Mouse (Mus musculus) intestine, embryonic 15.5 days (tissue): ENCODE results near the gene Bri3. TPM values are rescaled to one million over a fixed set of nuclear protein-coding genes. Genes with fewer than 3 reads are reported as not detected.
A peak's percentile ranks its signal among the peaks of the same experiment; 100 is the strongest.

Experiments
- ATAC-seq: fragments of 200-750 bp; cut with Nextera tagmentation; 2 replicates; pipeline ENCODE4 v1.8.0; 2017; ENCODE audit warnings: moderate TSS enrichment, moderate library complexity
- H3K27ac ChIP-seq: fragments of 300-500 bp; sonication (generic); 2 replicates; pipeline ENCODE4 v1.5.1; 2015; ENCODE audit warnings: mild to moderate bottlenecking, inconsistent platforms
- H3K27me3 ChIP-seq: fragments of 300-500 bp; sonication (generic); replicated peaks from 2 replicates; pipeline ENCODE4 v1.6.1; 2015; ENCODE audit warnings: inconsistent platforms
- H3K36me3 ChIP-seq: fragments of 300-500 bp; sonication (generic); 2 replicates; pipeline ENCODE4 v1.6.1; 2015; ENCODE audit warnings: inconsistent platforms
- H3K4me1 ChIP-seq: fragments of 300-500 bp; sonication (generic); replicated peaks from 2 replicates; pipeline ENCODE4 v1.6.1; 2015; ENCODE audit warnings: inconsistent platforms
- H3K4me2 ChIP-seq: fragments of 300-500 bp; sonication (generic); replicated peaks from 2 replicates; pipeline ENCODE4 v1.6.1; 2015; ENCODE audit warnings: mild to moderate bottlenecking, inconsistent platforms
- H3K4me3 ChIP-seq: fragments of 300-500 bp; sonication (generic); replicated peaks from 2 replicates; pipeline ENCODE4 v1.5.1; 2015; ENCODE audit warnings: inconsistent platforms
- H3K9ac ChIP-seq: fragments of 300-500 bp; sonication (generic); 2 replicates; pipeline ENCODE4 v1.6.1; 2015; ENCODE audit warnings: inconsistent platforms
- H3K9me3 ChIP-seq: fragments of 300-500 bp; sonication (generic); 2 replicates; pipeline ENCODE4 v1.6.1; 2016; ENCODE audit warnings: inconsistent platforms
- WGBS: fragments of 180-500 bp; shearing (Covaris S2); methylation state at CpG from one replicate; pipeline ENCODE4 v1.1.7; 2015; 5-methylcytosine and 5-hydroxymethylcytosine counted together
- polyA plus RNA-seq: library from polyadenylated mRNA; unstranded; fragments of >200 nt; fragmentation: Nextera tagmentation; extraction: Ambion mirVana; gene quantifications from 2 replicates; pipeline ENCODE4 v1.2.1, GENCODE M21; 2015

Bri3 gene
- polyA plus RNA-seq, 1 experiment from 2014 or later: 133 TPM

- H3K4me3 ChIP-seq: no peak overlapping the region
- no peaks in the 10 kb centered on the region for H3K4me1 ChIP-seq
- no peaks in the 10 kb centered on the region for H3K9me3 ChIP-seq
- H3K27ac ChIP-seq: no peak overlapping the region
- WGBS: 94% methylated on average over 4 of the region's 4 CpGs
- no peaks in the 10 kb centered on the region for H3K27me3 ChIP-seq
- H3K4me2 ChIP-seq: no peak overlapping the region
- H3K9ac ChIP-seq: no peak overlapping the region
- ATAC-seq: no peak
- no peaks in the 10 kb centered on the region for H3K36me3 ChIP-seq
These were observed 135.2 kb downstream of the Bri3 start for GRCm38 (mm10) chr5:144379431-144379830.

GRCm38 (mm10) chr5:144380689-144381088, 136.5 kb downstream of the Bri3 start:
- Histone ChIP-seq H3K9ac (no peak overlapping the region), H3K9me3 (no peaks in the 10 kb centered on the region), H3K27ac (no peak overlapping the region), H3K27me3 (no peaks in the 10 kb centered on the region), H3K4me2 (no peak overlapping the region), H3K4me3 (no peak overlapping the region), H3K36me3 (no peaks in the 10 kb centered on the region), H3K4me1 (no peaks in the 10 kb centered on the region)
- 79% methylated on average over 7 of the region's 7 CpGs for WGBS
- ATAC-seq: peak; percentile 81

- Histone ChIP-seq H3K27me3 (no peaks in the 10 kb centered on the region), H3K4me3 (no peak overlapping the region), H3K36me3 (no peaks in the 10 kb centered on the region), H3K9ac (no peak overlapping the region), H3K9me3 (no peaks in the 10 kb centered on the region), H3K4me1 (no peaks in the 10 kb centered on the region), H3K4me2 (no peak overlapping the region), H3K27ac (no peak overlapping the region)
- ATAC-seq: no peak
- 82% methylated on average over 3 of the region's 3 CpGs for WGBS
These were observed 137.5 kb downstream of the Bri3 start for GRCm38 (mm10) chr5:144381782-144382181.

GRCm38 (mm10) chr5:144383936-144384335, 139.7 kb downstream of the Bri3 start:
- Histone ChIP-seq H3K4me1 (no peaks in the 10 kb centered on the region), H3K9ac (no peak overlapping the region), H3K27me3 (no peaks in the 10 kb centered on the region), H3K27ac (no peak overlapping the region), H3K4me2 (no peak overlapping the region), H3K9me3 (no peaks in the 10 kb centered on the region), H3K4me3 (no peak overlapping the region), H3K36me3 (no peaks in the 10 kb centered on the region)
- WGBS: 70% methylated on average over 3 of the region's 3 CpGs
- no peak for ATAC-seq

GRCm38 (mm10) chr5:144387851-144388250, 143.6 kb downstream of the Bri3 start:
- H3K36me3 ChIP-seq: no peaks in the 10 kb centered on the region
- no peak overlapping the region for H3K4me2 ChIP-seq
- 9% methylated on average over 6 of the region's 6 CpGs for WGBS
- H3K4me1 ChIP-seq: no peaks in the 10 kb centered on the region
- H3K4me3 ChIP-seq: no peak overlapping the region
- no peak overlapping the region for H3K9ac ChIP-seq
- no peaks in the 10 kb centered on the region for H3K9me3 ChIP-seq
- ATAC-seq: peak; percentile 67
- no peak overlapping the region for H3K27ac ChIP-seq
- H3K27me3 ChIP-seq: no peaks in the 10 kb centered on the region

GRCm38 (mm10) chr5:144394142-144394541, 149.9 kb downstream of the Bri3 start:
- H3K9ac ChIP-seq: no peak overlapping the region
- H3K27me3 ChIP-seq: no peaks in the 10 kb centered on the region
- no peak for ATAC-seq
- 85% methylated on average over 2 of the region's 2 CpGs for WGBS
- H3K36me3 ChIP-seq: no peaks in the 10 kb centered on the region
- no peaks in the 10 kb centered on the region for H3K4me1 ChIP-seq
- H3K4me3 ChIP-seq: no peak overlapping the region
- no peak overlapping the region for H3K4me2 ChIP-seq
- H3K27ac ChIP-seq: no peak overlapping the region
- no peaks in the 10 kb centered on the region for H3K9me3 ChIP-seq

- no peak overlapping the region for H3K4me3 ChIP-seq
- H3K9ac ChIP-seq: no peak overlapping the region
- no peaks in the 10 kb centered on the region for H3K4me1 ChIP-seq
- H3K4me2 ChIP-seq: no peak overlapping the region
- no peaks in the 10 kb centered on the region for H3K9me3 ChIP-seq
- no peaks in the 10 kb centered on the region for H3K27me3 ChIP-seq
- no peak for ATAC-seq
- no peaks in the 10 kb centered on the region for H3K36me3 ChIP-seq
- no peak overlapping the region for H3K27ac ChIP-seq
- 6% methylated on average over 5 of the region's 9 CpGs for whole genome bisulfite sequencing
These were observed 153.3 kb downstream of the Bri3 start for GRCm38 (mm10) chr5:144397566-144397965.

- Histone ChIP-seq H3K9me3 (no peaks in the 10 kb centered on the region), H3K36me3 (no peaks in the 10 kb centered on the region), H3K4me3 (no peak overlapping the region), H3K4me1 (no peaks in the 10 kb centered on the region), H3K27ac (no peak overlapping the region), H3K27me3 (no peaks in the 10 kb centered on the region), H3K9ac (no peak overlapping the region), H3K4me2 (no peak overlapping the region)
- no peak for ATAC-seq
- 84% methylated on average over 5 of the region's 5 CpGs for WGBS
These were observed 156.6 kb downstream of the Bri3 start for GRCm38 (mm10) chr5:144400821-144401220.

GRCm38 (mm10) chr5:144406256-144406655, 162.0 kb downstream of the Bri3 start:
- H3K9me3 ChIP-seq: no peaks in the 10 kb centered on the region
- WGBS: 86% methylated on average over 11 of the region's 11 CpGs
- no peaks in the 10 kb centered on the region for H3K4me1 ChIP-seq
- H3K4me2 ChIP-seq: no peak overlapping the region
- no peak overlapping the region for H3K27ac ChIP-seq
- no peaks in the 10 kb centered on the region for H3K36me3 ChIP-seq
- ATAC-seq: no peak
- H3K4me3 ChIP-seq: no peak overlapping the region
- H3K27me3 ChIP-seq: no peaks in the 10 kb centered on the region
- no peak overlapping the region for H3K9ac ChIP-seq

GRCm38 (mm10) chr5:144410666-144411065, 166.4 kb downstream of the Bri3 start:
- no peaks in the 10 kb centered on the region for H3K27me3 ChIP-seq
- no peak overlapping the region for H3K4me2 ChIP-seq
- no peaks in the 10 kb centered on the region for H3K9me3 ChIP-seq
- no peak overlapping the region for H3K9ac ChIP-seq
- H3K4me3 ChIP-seq: no peak overlapping the region
- ATAC-seq: no peak
- no peaks in the 10 kb centered on the region for H3K4me1 ChIP-seq
- H3K27ac ChIP-seq: no peak overlapping the region
- 93% methylated on average over 10 of the region's 10 CpGs for WGBS
- no peaks in the 10 kb centered on the region for H3K36me3 ChIP-seq

GRCm38 (mm10) chr5:144411702-144412101, 167.5 kb downstream of the Bri3 start:
- WGBS: 51% methylated on average over 5 of the region's 5 CpGs
- ATAC-seq: no peak

GRCm38 (mm10) chr5:144412781-144413180, 168.5 kb downstream of the Bri3 start:
- no peak overlapping the region for H3K4me3 ChIP-seq
- no peaks in the 10 kb centered on the region for H3K27me3 ChIP-seq
- no peaks in the 10 kb centered on the region for H3K36me3 ChIP-seq
- 74% methylated on average over 4 of the region's 4 CpGs for WGBS
- no peak for ATAC-seq
- H3K9me3 ChIP-seq: no peaks in the 10 kb centered on the region
- no peak overlapping the region for H3K27ac ChIP-seq
- no peak overlapping the region for H3K9ac ChIP-seq
- no peak overlapping the region for H3K4me2 ChIP-seq
- no peaks in the 10 kb centered on the region for H3K4me1 ChIP-seq

More at GRCm38 (mm10) chr5:144411702-144412101, 167.5 kb downstream of the Bri3 start:
- Histone ChIP-seq H3K36me3 (no peaks in the 10 kb centered on the region), H3K27ac (no peak overlapping the region), H3K4me2 (no peak overlapping the region), H3K4me1 (no peaks in the 10 kb centered on the region), H3K4me3 (no peak overlapping the region), H3K27me3 (no peaks in the 10 kb centered on the region), H3K9me3 (no peaks in the 10 kb centered on the region), H3K9ac (no peak overlapping the region)

GRCm38 (mm10) chr5:144418456-144418855, 174.2 kb downstream of the Bri3 start:
- H3K36me3 ChIP-seq: no peaks in the 10 kb centered on the region
- 90% methylated on average over 12 of the region's 12 CpGs for WGBS
- H3K9ac ChIP-seq: no peak overlapping the region
- H3K9me3 ChIP-seq: no peaks in the 10 kb centered on the region
- H3K4me1 ChIP-seq: no peaks in the 10 kb centered on the region
- no peak overlapping the region for H3K27ac ChIP-seq
- no peaks in the 10 kb centered on the region for H3K27me3 ChIP-seq
- no peak overlapping the region for H3K4me2 ChIP-seq
- ATAC-seq: no peak
- H3K4me3 ChIP-seq: no peak overlapping the region
